Mouse (Mus musculus) embryonic facial prominence, embryonic 14.5 days (tissue): ENCODE data around the gene AU018091. TPM values are rescaled to one million over a fixed set of nuclear protein-coding genes. Genes with fewer than 3 reads are reported as not detected.

ENCODE experiments used
- ATAC-seq: fragments of 200-750 bp; cut with Nextera tagmentation; 2 replicates; pipeline ENCODE4 v1.8.0; 2017; ENCODE audit warnings: low read depth, moderate number of reproducible peaks, moderate TSS enrichment
- DNase-seq: peaks from one replicate; pipeline ENCODE4 v3.0.0-alpha.2; 2015; ENCODE audit warnings: low spot score
- H3K27ac ChIP-seq: fragments of 300-500 bp; sonication (generic); replicated peaks from 2 replicates; pipeline ENCODE4 v1.5.1; 2014; ENCODE audit warnings: low read depth, mild to moderate bottlenecking, low read length, moderate library complexity
- H3K27me3 ChIP-seq: fragments of 300-500 bp; sonication (generic); replicated peaks from 2 replicates; pipeline ENCODE4 v1.6.1; 2014; ENCODE audit warnings: low read length; ENCODE audit not compliant: control insufficient read depth, insufficient read depth
- H3K36me3 ChIP-seq: fragments of 300-500 bp; sonication (generic); 2 replicates; pipeline ENCODE4 v1.6.1; 2014; ENCODE audit warnings: low read length, mixed read lengths; ENCODE audit not compliant: control insufficient read depth, insufficient read depth
- H3K4me1 ChIP-seq: fragments of 300-500 bp; sonication (generic); 2 replicates; pipeline ENCODE4 v1.6.1; 2014; ENCODE audit warnings: antibody characterized with exemption, low read length; ENCODE audit not compliant: control insufficient read depth, insufficient read depth
- H3K4me2 ChIP-seq: fragments of 300-500 bp; sonication (generic); 2 replicates; pipeline ENCODE4 v1.6.1; 2014; ENCODE audit warnings: low read depth, mild to moderate bottlenecking, low read length, moderate library complexity, mixed read lengths
- H3K4me3 ChIP-seq: fragments of 300-500 bp; sonication (generic); 2 replicates; pipeline ENCODE4 v1.5.1; 2014; ENCODE audit warnings: low read depth, mild to moderate bottlenecking, low read length
- H3K9ac ChIP-seq: fragments of 300-500 bp; sonication (generic); 2 replicates; pipeline ENCODE4 v1.6.1; 2014; ENCODE audit warnings: low read depth, mild to moderate bottlenecking, low read length, moderate library complexity, mixed read lengths
- H3K9me3 ChIP-seq: fragments of 300-500 bp; sonication (generic); 2 replicates; pipeline ENCODE4 v1.6.1; 2016; ENCODE audit warnings: low read length; ENCODE audit not compliant: control insufficient read depth
- WGBS: fragments of 180-500 bp; shearing (Covaris S2); extraction: QIAGEN DNeasy Blood & Tissue Kit; methylation state at CpG from one replicate; pipeline ENCODE4 v1.1.7; 2014; 5-methylcytosine and 5-hydroxymethylcytosine counted together
- polyA plus RNA-seq: library from polyadenylated mRNA; unstranded; fragments of >200 nt; fragmentation: Nextera tagmentation; extraction: Ambion mirVana; gene quantifications from 2 replicates; pipeline ENCODE4 v1.2.1, GENCODE M21; 2014

Gene AU018091
- polyA plus RNA-seq, 1 experiment from 2014 or later, result 0.10 TPM

- no peaks in the 10 kb centered on the region for H3K27me3 ChIP-seq
- no peak for DNase-seq
- H3K36me3 ChIP-seq, result no peaks in the 10 kb centered on the region
- no peak overlapping the region for H3K27ac ChIP-seq
- H3K4me2 ChIP-seq, result no peak overlapping the region
- H3K9ac ChIP-seq, result no peak overlapping the region
- no peaks in the 10 kb centered on the region for H3K4me1 ChIP-seq
- H3K4me3 ChIP-seq, result no peak overlapping the region
- ATAC-seq, result no peak
- H3K9me3 ChIP-seq, result no peaks in the 10 kb centered on the region
- WGBS, result 86% methylated on average over 4 of the region's 4 CpGs
Observed at GRCm38 (mm10) chr7:3204628-3205027, 35.6 kb upstream of the AU018091 start.

- no peak overlapping the region for H3K9ac ChIP-seq
- WGBS, result 11% methylated on average over 3 of the region's 3 CpGs
- H3K4me1 ChIP-seq, result no peaks in the 10 kb centered on the region
- ATAC-seq (no peak), DNase-seq (no peak)
- no peaks in the 10 kb centered on the region for H3K36me3 ChIP-seq
- H3K4me2 ChIP-seq, result no peak overlapping the region
- no peak overlapping the region for H3K4me3 ChIP-seq
- no peaks in the 10 kb centered on the region for H3K27me3 ChIP-seq
- no peaks in the 10 kb centered on the region for H3K9me3 ChIP-seq
- no peak overlapping the region for H3K27ac ChIP-seq
Observed at GRCm38 (mm10) chr7:3203890-3204289, 34.9 kb upstream of the AU018091 start.

GRCm38 (mm10) chr7:3201134-3201705, 32.2 kb upstream of the AU018091 start:
- H3K4me1 ChIP-seq, result no peaks in the 10 kb centered on the region
- H3K27ac ChIP-seq, result no peak overlapping the region
- no peak overlapping the region for H3K4me2 ChIP-seq
- 24% methylated on average over 12 of the region's 12 CpGs for WGBS
- H3K9me3 ChIP-seq, result no peaks in the 10 kb centered on the region
- ATAC-seq, result no peak
- H3K4me3 ChIP-seq, result no peak overlapping the region
- H3K36me3 ChIP-seq, result no peaks in the 10 kb centered on the region
- DNase-seq, result no peak
- H3K27me3 ChIP-seq, result no peaks in the 10 kb centered on the region
- H3K9ac ChIP-seq, result peak overlapping the region; percentile 11; the same call in 1 of the 2 replicates

GRCm38 (mm10) chr7:3198884-3199283, 29.9 kb upstream of the AU018091 start:
- no peaks in the 10 kb centered on the region for H3K9me3 ChIP-seq
- no peak overlapping the region for H3K9ac ChIP-seq
- H3K4me2 ChIP-seq, result no peak overlapping the region
- no peak for ATAC-seq
- H3K4me3 ChIP-seq, result no peak overlapping the region
- DNase-seq, result no peak
- H3K27me3 ChIP-seq, result no peaks in the 10 kb centered on the region
- WGBS, result 46% methylated on average over 11 of the region's 11 CpGs
- no peak overlapping the region for H3K27ac ChIP-seq
- no peaks in the 10 kb centered on the region for H3K36me3 ChIP-seq
- no peaks in the 10 kb centered on the region for H3K4me1 ChIP-seq

- no peak for DNase-seq
- WGBS, result 69% methylated on average over 5 of the region's 5 CpGs
- H3K27me3 ChIP-seq, result no peaks in the 10 kb centered on the region
- H3K4me1 ChIP-seq, result no peaks in the 10 kb centered on the region
- no peak overlapping the region for H3K27ac ChIP-seq
- no peaks in the 10 kb centered on the region for H3K9me3 ChIP-seq
- H3K4me2 ChIP-seq, result no peak overlapping the region
- no peak for ATAC-seq
- no peak overlapping the region for H3K4me3 ChIP-seq
- H3K36me3 ChIP-seq, result no peaks in the 10 kb centered on the region
- no peak overlapping the region for H3K9ac ChIP-seq
Observed at GRCm38 (mm10) chr7:3195850-3196249, 26.8 kb upstream of the AU018091 start.

- 87% methylated on average over 4 of the region's 4 CpGs for WGBS
Observed at GRCm38 (mm10) chr7:3194531-3194930, 25.5 kb upstream of the AU018091 start.

GRCm38 (mm10) chr7:3193905-3194304, 24.9 kb upstream of the AU018091 start:
- no peak for ATAC-seq
- WGBS, result 24% methylated on average over 5 of the region's 6 CpGs

More at GRCm38 (mm10) chr7:3194531-3194930, 25.5 kb upstream of the AU018091 start:
- no peaks in the 10 kb centered on the region for H3K27me3 ChIP-seq
- no peak overlapping the region for H3K4me2 ChIP-seq
- H3K27ac ChIP-seq, result no peak overlapping the region
- H3K4me1 ChIP-seq, result no peaks in the 10 kb centered on the region
- no peaks in the 10 kb centered on the region for H3K9me3 ChIP-seq
- DNase-seq, result no peak
- H3K4me3 ChIP-seq, result no peak overlapping the region
- no peak for ATAC-seq
- no peak overlapping the region for H3K9ac ChIP-seq
- no peaks in the 10 kb centered on the region for H3K36me3 ChIP-seq

GRCm38 (mm10) chr7:3193049-3193632, 24.1 kb upstream of the AU018091 start:
- Histone ChIP-seq H3K4me1 (no peaks in the 10 kb centered on the region), H3K9me3 (no peaks in the 10 kb centered on the region), H3K4me3 (no peak overlapping the region), H3K36me3 (no peaks in the 10 kb centered on the region), H3K4me2 (no peak overlapping the region), H3K27me3 (no peaks in the 10 kb centered on the region), H3K27ac (no peak overlapping the region), H3K9ac (no peak overlapping the region)
- DNase-seq, result no peak
- 75% methylated on average over 4 of the region's 4 CpGs for WGBS
- ATAC-seq, result no peak

More at GRCm38 (mm10) chr7:3193905-3194304, 24.9 kb upstream of the AU018091 start:
- H3K4me1 ChIP-seq, result no peaks in the 10 kb centered on the region
- H3K36me3 ChIP-seq, result no peaks in the 10 kb centered on the region
- no peak overlapping the region for H3K4me2 ChIP-seq
- H3K27ac ChIP-seq, result no peak overlapping the region
- H3K9me3 ChIP-seq, result no peaks in the 10 kb centered on the region
- no peaks in the 10 kb centered on the region for H3K27me3 ChIP-seq
- H3K4me3 ChIP-seq, result no peak overlapping the region
- no peak overlapping the region for H3K9ac ChIP-seq
- DNase-seq, result no peak

GRCm38 (mm10) chr7:3191971-3192498, 23.0 kb upstream of the AU018091 start:
- no peak for DNase-seq
- no peak overlapping the region for H3K4me2 ChIP-seq
- WGBS, result 88% methylated on average over 12 of the region's 12 CpGs

More at GRCm38 (mm10) chr7:3191971-3192498, 23.0 kb upstream of the AU018091 start:
- Histone ChIP-seq H3K36me3 (no peaks in the 10 kb centered on the region), H3K9me3 (no peaks in the 10 kb centered on the region), H3K27me3 (no peaks in the 10 kb centered on the region), H3K4me3 (no peak overlapping the region), H3K9ac (no peak overlapping the region), H3K4me1 (no peaks in the 10 kb centered on the region), H3K27ac (no peak overlapping the region)
- no peak for ATAC-seq
